Mouse (Mus musculus): Measurements from ENCODE around the gene Galnt6. TPM values are rescaled to one million over a fixed set of nuclear protein-coding genes. Genes with fewer than 3 reads are reported as not detected.
A peak's percentile ranks its signal among the peaks of the same experiment; 100 is the strongest.

The Galnt6 gene
- polyA plus RNA-seq, 1 experiment = 34.7 TPM

GRCm38 (mm10) chr15:100670004-100670403, 59.2 kb downstream of the Galnt6 start:
- TF ChIP-seq POLR2A (IDR thresholded peaks at IDR 0.05; ENCODE audit: control insufficient read depth, extremely low read depth, insufficient read depth, low read length, poor library complexity) = no peak
- TF ChIP-seq CTCF (IDR thresholded peaks at IDR 0.05; ENCODE audit: borderline replicate concordance, control insufficient read depth, extremely low read depth, insufficient read depth, low read length, poor library complexity) = no peak

GRCm38 (mm10) chr15:100669337-100669736, 59.8 kb downstream of the Galnt6 start, which contains the start of gene Bin2:
TSS of gene Bin2 (minus strand) at chr15:100669553.
- peaks cover 38% of the 10 kb centered on the region for H3K4me1 ChIP-seq (replicated peaks; ENCODE audit: control insufficient read depth, insufficient read depth, low read length)
- peak within 1 kb of the TSS; percentile 79 for H3K27ac ChIP-seq (ENCODE audit: control insufficient read depth, insufficient read depth, low read length)
- peak; percentile 93 for DNase-seq
- no peak for TF ChIP-seq CTCF (IDR thresholded peaks at IDR 0.05; ENCODE audit: borderline replicate concordance, control insufficient read depth, extremely low read depth, insufficient read depth, low read length, poor library complexity)
- peak; percentile 99 for TF ChIP-seq POLR2A (IDR thresholded peaks at IDR 0.05; ENCODE audit: control insufficient read depth, extremely low read depth, insufficient read depth, low read length, poor library complexity)
- H3K27me3 ChIP-seq (ENCODE audit: control insufficient read depth, insufficient read depth, low read length) = no peaks in the 10 kb centered on the region
- WGBS = 6% methylated on average over 20 of the region's 20 CpGs
- peak within 1 kb of the TSS; percentile 90 for H3K4me3 ChIP-seq (ENCODE audit: control insufficient read depth, insufficient read depth, low read length)
- no peaks in the 10 kb centered on the region for H3K36me3 ChIP-seq (ENCODE audit: control insufficient read depth, insufficient read depth, low read length)

More at GRCm38 (mm10) chr15:100670004-100670403, 59.2 kb downstream of the Galnt6 start:
- Histone ChIP-seq H3K27ac (ENCODE audit: control insufficient read depth, insufficient read depth, low read length) (no peak overlapping the region), H3K36me3 (ENCODE audit: control insufficient read depth, insufficient read depth, low read length) (no peaks in the 10 kb centered on the region), H3K4me3 (ENCODE audit: control insufficient read depth, insufficient read depth, low read length) (no peak overlapping the region), H3K4me1 (replicated peaks; ENCODE audit: control insufficient read depth, insufficient read depth, low read length) (peaks cover 32% of the 10 kb centered on the region), H3K27me3 (ENCODE audit: control insufficient read depth, insufficient read depth, low read length) (no peaks in the 10 kb centered on the region)
- DNase-seq = no peak
- WGBS = 72% methylated on average over 8 of the region's 8 CpGs

GRCm38 (mm10) chr15:100667871-100668545, 61.2 kb downstream of the Galnt6 start:
- H3K27me3 ChIP-seq (ENCODE audit: control insufficient read depth, insufficient read depth, low read length) = no peaks in the 10 kb centered on the region
- no peak for TF ChIP-seq POLR2A (IDR thresholded peaks at IDR 0.05; ENCODE audit: control insufficient read depth, extremely low read depth, insufficient read depth, low read length, poor library complexity)
- no peak for TF ChIP-seq CTCF (IDR thresholded peaks at IDR 0.05; ENCODE audit: borderline replicate concordance, control insufficient read depth, extremely low read depth, insufficient read depth, low read length, poor library complexity)
- peak overlapping the region; percentile 78 for H3K27ac ChIP-seq (ENCODE audit: control insufficient read depth, insufficient read depth, low read length)
- peak; percentile 59 for DNase-seq
- H3K4me3 ChIP-seq (ENCODE audit: control insufficient read depth, insufficient read depth, low read length) = peak overlapping the region; percentile 12; the same call in 1 of the 2 replicates
- H3K36me3 ChIP-seq (ENCODE audit: control insufficient read depth, insufficient read depth, low read length) = no peaks in the 10 kb centered on the region
- H3K4me1 ChIP-seq (replicated peaks; ENCODE audit: control insufficient read depth, insufficient read depth, low read length) = peaks cover 38% of the 10 kb centered on the region
- 8% methylated on average over 5 of the region's 5 CpGs for WGBS

GRCm38 (mm10) chr15:100667420-100667819, 61.8 kb downstream of the Galnt6 start:
- Histone ChIP-seq H3K4me1 (replicated peaks; ENCODE audit: control insufficient read depth, insufficient read depth, low read length) (peaks cover 38% of the 10 kb centered on the region), H3K27me3 (ENCODE audit: control insufficient read depth, insufficient read depth, low read length) (no peaks in the 10 kb centered on the region), H3K36me3 (ENCODE audit: control insufficient read depth, insufficient read depth, low read length) (no peaks in the 10 kb centered on the region; the same call in 1 of the 2 replicates), H3K4me3 (ENCODE audit: control insufficient read depth, insufficient read depth, low read length) (peak overlapping the region; percentile 38), H3K27ac (ENCODE audit: control insufficient read depth, insufficient read depth, low read length) (peak overlapping the region; percentile 61)
- no peak for DNase-seq
- 10% methylated on average over 6 of the region's 6 CpGs for WGBS
- TF ChIP-seq CTCF (IDR thresholded peaks at IDR 0.05; ENCODE audit: borderline replicate concordance, control insufficient read depth, extremely low read depth, insufficient read depth, low read length, poor library complexity) (no peak), POLR2A (IDR thresholded peaks at IDR 0.05; ENCODE audit: control insufficient read depth, extremely low read depth, insufficient read depth, low read length, poor library complexity) (no peak)

GRCm38 (mm10) chr15:100666851-100667250, 62.3 kb downstream of the Galnt6 start:
- WGBS = 3% methylated on average over 12 of the region's 12 CpGs
- TF ChIP-seq CTCF (IDR thresholded peaks at IDR 0.05; ENCODE audit: borderline replicate concordance, control insufficient read depth, extremely low read depth, insufficient read depth, low read length, poor library complexity) (no peak), POLR2A (IDR thresholded peaks at IDR 0.05; ENCODE audit: control insufficient read depth, extremely low read depth, insufficient read depth, low read length, poor library complexity) (no peak)
- Histone ChIP-seq H3K4me3 (ENCODE audit: control insufficient read depth, insufficient read depth, low read length) (peak overlapping the region; percentile 38), H3K36me3 (ENCODE audit: control insufficient read depth, insufficient read depth, low read length) (peaks cover 6% of the 10 kb centered on the region), H3K4me1 (replicated peaks; ENCODE audit: control insufficient read depth, insufficient read depth, low read length) (peaks cover 38% of the 10 kb centered on the region), H3K27me3 (ENCODE audit: control insufficient read depth, insufficient read depth, low read length) (no peaks in the 10 kb centered on the region), H3K27ac (ENCODE audit: control insufficient read depth, insufficient read depth, low read length) (peak overlapping the region; percentile 36)
- DNase-seq = peak; percentile 29

- DNase-seq = peak; percentile 39
- Histone ChIP-seq H3K4me1 (replicated peaks; ENCODE audit: control insufficient read depth, insufficient read depth, low read length) (peaks cover 38% of the 10 kb centered on the region), H3K27ac (ENCODE audit: control insufficient read depth, insufficient read depth, low read length) (peak overlapping the region; percentile 90), H3K36me3 (ENCODE audit: control insufficient read depth, insufficient read depth, low read length) (peaks cover 9% of the 10 kb centered on the region), H3K4me3 (ENCODE audit: control insufficient read depth, insufficient read depth, low read length) (peak overlapping the region; percentile 42), H3K27me3 (ENCODE audit: control insufficient read depth, insufficient read depth, low read length) (no peaks in the 10 kb centered on the region)
- under 1% methylated on average over 7 of the region's 7 CpGs for WGBS
- TF ChIP-seq CTCF (IDR thresholded peaks at IDR 0.05; ENCODE audit: borderline replicate concordance, control insufficient read depth, extremely low read depth, insufficient read depth, low read length, poor library complexity) = no peak
- no peak for TF ChIP-seq POLR2A (IDR thresholded peaks at IDR 0.05; ENCODE audit: control insufficient read depth, extremely low read depth, insufficient read depth, low read length, poor library complexity)
Observed at GRCm38 (mm10) chr15:100666219-100666696, 62.9 kb downstream of the Galnt6 start.

Measured in thymus, adult 2 months (tissue).